Mouse (Mus musculus) heart, embryonic 11.5 days (tissue): ENCODE results near the gene Adgrf5. TPM values are rescaled to one million over a fixed set of nuclear protein-coding genes. Genes with fewer than 3 reads are reported as not detected.

Experiments
- ATAC-seq: fragments of 200-750 bp; cut with Nextera tagmentation; replicated peaks from 2 replicates; pipeline ENCODE4 v1.8.0; 2017; ENCODE audit warnings: moderate library complexity; ENCODE audit not compliant: insufficient number of reproducible peaks, low FRiP score, low TSS enrichment
- H3K27ac ChIP-seq: fragments of 300-500 bp; sonication (generic); 2 replicates; pipeline ENCODE4 v1.5.1; 2014; ENCODE audit warnings: mild to moderate bottlenecking, low read depth, low read length
- H3K27me3 ChIP-seq: fragments of 300-500 bp; sonication (generic); 2 replicates; pipeline ENCODE4 v1.6.1; 2014; ENCODE audit warnings: mild to moderate bottlenecking, low read length, mixed read lengths; ENCODE audit not compliant: control insufficient read depth, insufficient read depth
- H3K36me3 ChIP-seq: fragments of 300-500 bp; sonication (generic); 2 replicates; pipeline ENCODE4 v1.6.1; 2014; ENCODE audit warnings: mild to moderate bottlenecking, low read length, moderate library complexity, mixed read lengths; ENCODE audit not compliant: control insufficient read depth, insufficient read depth
- H3K4me1 ChIP-seq: fragments of 300-500 bp; sonication (generic); 2 replicates; pipeline ENCODE4 v1.6.1; 2014; ENCODE audit warnings: low read length; ENCODE audit not compliant: control insufficient read depth, insufficient read depth
- H3K4me2 ChIP-seq: fragments of 300-500 bp; sonication (generic); 2 replicates; pipeline ENCODE4 v1.6.1; 2014; ENCODE audit warnings: mild to moderate bottlenecking, moderate library complexity
- H3K4me3 ChIP-seq: fragments of 300-500 bp; sonication (generic); 2 replicates; pipeline ENCODE4 v1.5.1; 2014; ENCODE audit warnings: low read depth, low read length
- H3K9ac ChIP-seq: fragments of 300-500 bp; sonication (generic); 2 replicates; pipeline ENCODE4 v1.6.1; 2014; ENCODE audit warnings: mild to moderate bottlenecking, low read depth, low read length, moderate library complexity
- H3K9me3 ChIP-seq: fragments of 300-500 bp; sonication (generic); replicated peaks from 2 replicates; pipeline ENCODE4 v1.6.1; 2016; ENCODE audit warnings: low read length; ENCODE audit not compliant: control insufficient read depth
- WGBS: fragments of 180-500 bp; shearing (Covaris S2); extraction: QIAGEN DNeasy Blood & Tissue Kit; methylation state at CpG from one replicate; pipeline ENCODE4 v1.1.7; 2014; ENCODE audit not compliant: insufficient replicate concordance; 5-methylcytosine and 5-hydroxymethylcytosine counted together
- polyA plus RNA-seq: library from polyadenylated mRNA; unstranded; fragments of >200 nt; fragmentation: Nextera tagmentation; extraction: Ambion mirVana; gene quantifications from 2 replicates; pipeline ENCODE4 v1.2.1, GENCODE M21; 2014

Gene Adgrf5
- polyA plus RNA-seq, 1 experiment from 2014 or later = 13.9 TPM

GRCm38 (mm10) chr17:43406321-43406720 is 46.1 kb downstream of the Adgrf5 start:
- 52% methylated on average over 3 of the region's 3 CpGs for WGBS
- no peak for ATAC-seq

DNA sequence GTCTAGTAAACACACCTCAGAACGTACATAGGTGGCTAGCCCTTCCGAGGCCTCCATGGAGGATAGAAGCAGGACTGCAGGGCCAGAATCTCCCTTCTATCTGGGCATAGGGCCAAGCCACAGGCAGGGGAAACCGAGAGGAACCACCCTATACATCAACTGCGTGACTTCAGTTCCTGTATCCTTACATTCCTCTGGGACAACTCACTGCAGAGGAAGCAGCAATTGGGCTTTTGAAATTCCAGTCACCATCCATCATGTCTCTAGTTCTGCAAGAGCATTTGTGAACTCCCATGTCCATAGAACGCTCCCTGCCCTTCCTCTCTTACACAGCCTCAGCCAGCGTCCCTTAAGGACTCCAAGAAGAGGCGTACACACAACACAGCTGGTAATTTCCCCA is 47.3 kb downstream of the Adgrf5 start:
- Histone ChIP-seq H3K4me2 (no peak overlapping the region), H3K27ac (peak overlapping the region; percentile 10; the same call in 1 of the 2 replicates)
- 59% methylated on average over 7 of the region's 7 CpGs for WGBS

More at GRCm38 (mm10) chr17:43406321-43406720, 46.1 kb downstream of the Adgrf5 start:
- Histone ChIP-seq H3K27me3 (no peaks in the 10 kb centered on the region), H3K36me3 (no peaks in the 10 kb centered on the region), H3K9ac (no peak overlapping the region), H3K4me3 (no peak overlapping the region), H3K4me1 (no peaks in the 10 kb centered on the region), H3K27ac (no peak overlapping the region), H3K4me2 (no peak overlapping the region), H3K9me3 (no peaks in the 10 kb centered on the region)

DNA sequence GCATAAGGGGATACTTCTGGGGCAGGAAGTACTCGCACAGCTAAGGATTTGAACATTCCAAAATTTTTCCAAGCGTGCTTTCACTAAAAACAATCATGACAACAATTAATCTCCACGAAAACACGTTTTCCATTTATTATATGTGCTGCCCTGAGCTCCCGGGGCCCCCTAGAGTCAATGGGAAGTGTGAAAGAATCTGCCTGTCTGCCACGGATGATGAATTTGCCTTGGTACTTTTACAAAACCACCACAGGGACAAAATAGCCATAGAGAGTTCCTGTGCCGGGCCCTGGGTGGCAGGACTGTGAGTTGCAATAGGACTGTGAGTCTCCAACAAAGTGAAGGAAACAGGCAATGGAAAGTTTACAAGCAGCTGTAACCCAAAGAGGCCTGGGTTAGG is 52.9 kb downstream of the Adgrf5 start:
- Histone ChIP-seq H3K36me3 (no peaks in the 10 kb centered on the region), H3K27me3 (no peaks in the 10 kb centered on the region), H3K9ac (no peak overlapping the region), H3K4me1 (no peaks in the 10 kb centered on the region), H3K9me3 (no peaks in the 10 kb centered on the region), H3K4me3 (no peak overlapping the region), H3K4me2 (no peak overlapping the region), H3K27ac (no peak overlapping the region)
- WGBS = 70% methylated on average over 7 of the region's 7 CpGs
- ATAC-seq = no peak

More for the DNA sequence above, 47.3 kb downstream of the Adgrf5 start:
- H3K9me3 ChIP-seq = no peaks in the 10 kb centered on the region
- H3K4me3 ChIP-seq = no peak overlapping the region
- H3K36me3 ChIP-seq = no peaks in the 10 kb centered on the region
- ATAC-seq = peak; percentile 55; the same call in 1 of the 2 replicates
- H3K9ac ChIP-seq = no peak overlapping the region
- H3K27me3 ChIP-seq = no peaks in the 10 kb centered on the region
- H3K4me1 ChIP-seq = no peaks in the 10 kb centered on the region

DNA sequence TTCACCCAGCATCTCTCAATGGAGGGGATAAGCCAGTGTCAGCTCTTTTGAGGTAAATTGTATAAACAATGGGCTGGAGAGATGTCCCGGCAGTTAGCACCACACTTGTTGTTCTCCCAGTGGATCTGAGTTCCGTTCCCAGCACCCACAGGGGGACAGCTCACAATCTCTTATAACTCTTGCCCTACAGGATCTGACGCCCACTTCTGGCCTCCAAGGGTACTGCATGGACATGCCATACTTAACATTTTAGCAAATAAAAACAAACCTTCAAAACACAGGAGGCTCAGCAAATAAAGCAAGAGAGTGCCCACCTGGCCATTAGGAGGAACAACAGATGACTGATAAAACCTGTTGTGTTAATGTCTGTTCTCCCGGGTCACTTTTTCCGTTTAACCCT is 59.0 kb downstream of the Adgrf5 start:
- H3K4me1 ChIP-seq = no peaks in the 10 kb centered on the region
- ATAC-seq = no peak
- H3K9ac ChIP-seq = no peak overlapping the region
- H3K9me3 ChIP-seq = no peaks in the 10 kb centered on the region
- 78% methylated on average over 5 of the region's 5 CpGs for WGBS
- no peak overlapping the region for H3K4me3 ChIP-seq
- no peak overlapping the region for H3K4me2 ChIP-seq
- no peaks in the 10 kb centered on the region for H3K27me3 ChIP-seq
- H3K36me3 ChIP-seq = no peaks in the 10 kb centered on the region
- no peak overlapping the region for H3K27ac ChIP-seq

DNA sequence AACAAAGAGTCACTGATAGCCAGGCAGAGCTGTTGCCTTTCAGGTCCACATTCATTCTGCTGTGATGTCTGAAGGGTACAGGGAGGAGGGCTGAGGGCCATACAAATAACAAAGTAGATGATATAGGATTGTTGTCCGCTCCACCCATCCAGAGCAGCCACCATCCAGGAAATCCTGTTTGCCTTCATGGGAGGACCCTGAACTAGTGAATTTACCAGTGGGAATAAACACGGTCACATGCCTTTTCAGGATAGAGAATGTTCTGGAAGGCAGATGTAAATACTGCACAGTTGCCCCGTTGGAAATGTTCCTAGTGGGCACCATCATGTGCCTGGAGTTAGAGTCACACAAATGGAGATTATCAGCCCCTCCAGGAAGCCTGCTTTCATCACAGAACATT is 60.1 kb downstream of the Adgrf5 start:
- Histone ChIP-seq H3K4me2 (no peak overlapping the region), H3K27ac (no peak overlapping the region), H3K4me1 (no peaks in the 10 kb centered on the region), H3K27me3 (no peaks in the 10 kb centered on the region), H3K36me3 (no peaks in the 10 kb centered on the region), H3K9ac (no peak overlapping the region), H3K9me3 (no peaks in the 10 kb centered on the region), H3K4me3 (no peak overlapping the region)
- 63% methylated on average over 3 of the region's 3 CpGs for WGBS
- 0 out of 2 replicates have a peak, but pooled peaks have one; percentile 4 for ATAC-seq

DNA sequence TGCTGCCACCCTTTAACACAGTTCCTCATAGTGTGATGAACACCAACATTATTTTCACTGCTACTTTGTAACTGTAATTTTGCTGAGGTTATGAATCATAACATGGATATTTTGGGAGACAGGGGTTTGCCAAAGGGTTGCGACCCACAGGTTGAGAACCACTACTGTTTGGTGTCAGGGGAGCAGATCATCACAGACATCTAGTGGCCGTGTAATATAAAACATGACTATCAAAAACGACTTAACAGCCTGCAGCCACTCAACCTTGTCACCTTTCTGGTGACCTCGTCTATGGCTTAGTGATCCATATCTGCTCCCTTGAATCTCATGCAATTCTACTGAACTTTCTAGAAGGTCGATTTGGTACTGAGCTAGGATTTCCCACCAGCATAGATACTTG is 63.7 kb downstream of the Adgrf5 start:
- no peak for ATAC-seq
- H3K4me1 ChIP-seq = no peaks in the 10 kb centered on the region
- no peaks in the 10 kb centered on the region for H3K27me3 ChIP-seq
- WGBS = 64% methylated on average over 5 of the region's 5 CpGs
- H3K27ac ChIP-seq = no peak overlapping the region
- no peak overlapping the region for H3K4me2 ChIP-seq
- H3K9me3 ChIP-seq = no peaks in the 10 kb centered on the region
- no peak overlapping the region for H3K9ac ChIP-seq
- H3K36me3 ChIP-seq = no peaks in the 10 kb centered on the region
- no peak overlapping the region for H3K4me3 ChIP-seq

DNA sequence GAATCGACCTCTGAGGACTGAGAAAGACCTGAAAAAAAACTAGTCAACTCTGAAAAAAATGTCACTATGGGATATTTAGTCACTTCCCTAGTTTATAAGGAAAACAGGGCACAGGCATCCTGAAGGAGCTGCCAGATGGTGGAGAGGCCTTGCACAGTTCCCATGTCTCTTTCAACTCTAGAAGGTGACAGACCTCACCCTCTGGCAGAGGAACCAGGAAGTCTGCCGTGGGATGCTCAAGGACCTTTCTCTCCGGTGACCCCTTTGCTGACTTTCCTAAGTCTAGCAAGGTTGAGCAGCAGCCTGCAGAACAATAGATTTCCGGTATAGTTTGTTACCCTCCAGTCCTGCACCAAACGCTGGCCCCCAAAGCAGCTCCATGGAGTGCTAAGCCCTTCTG is 71.4 kb downstream of the Adgrf5 start:
- Histone ChIP-seq H3K36me3 (no peaks in the 10 kb centered on the region), H3K4me2 (no peak overlapping the region), H3K27me3 (no peaks in the 10 kb centered on the region), H3K9me3 (0 out of 2 replicates have a peak, but pooled peaks cover 2% of the 10 kb centered on the region), H3K4me1 (no peaks in the 10 kb centered on the region), H3K4me3 (no peak overlapping the region), H3K27ac (no peak overlapping the region), H3K9ac (no peak overlapping the region)
- no peak for ATAC-seq
- WGBS = 36% methylated on average over 5 of the region's 5 CpGs

GRCm38 (mm10) chr17:43434485-43434884 is 74.2 kb downstream of the Adgrf5 start:
- no peak overlapping the region for H3K27ac ChIP-seq
- no peak overlapping the region for H3K4me3 ChIP-seq
- WGBS = 77% methylated on average over 8 of the region's 8 CpGs
- no peaks in the 10 kb centered on the region for H3K36me3 ChIP-seq
- H3K4me2 ChIP-seq = no peak overlapping the region
- H3K9me3 ChIP-seq = 0 out of 2 replicates have a peak, but pooled peaks cover 2% of the 10 kb centered on the region
- no peaks in the 10 kb centered on the region for H3K27me3 ChIP-seq
- no peak for ATAC-seq
- H3K9ac ChIP-seq = no peak overlapping the region
- H3K4me1 ChIP-seq = no peaks in the 10 kb centered on the region

- Histone ChIP-seq H3K4me2 (no peak overlapping the region), H3K36me3 (no peaks in the 10 kb centered on the region), H3K27ac (no peak overlapping the region), H3K4me3 (no peak overlapping the region), H3K4me1 (no peaks in the 10 kb centered on the region), H3K9ac (no peak overlapping the region), H3K9me3 (no peaks in the 10 kb centered on the region), H3K27me3 (no peaks in the 10 kb centered on the region)
- no peak for ATAC-seq
- 27% methylated on average over 1 of the region's 1 CpGs for WGBS
Measured at GRCm38 (mm10) chr17:43451216-43451615, 91.0 kb downstream of the Adgrf5 start.
